Mouse (Mus musculus) layer of hippocampus, adult 2 months (tissue): ENCODE measurements at regions not wholly inside any gene's neighbourhood (a gene's known extent, or its start where the extent isn't known, plus 50 kb on each side); places are given as distances from the start of the nearest gene placed in this dataset.
A peak's percentile ranks its signal among the peaks of the same experiment; 100 is the strongest.

Experiments
- DNase-seq, 2 experiments: peaks; one replicate each; pipeline ENCODE4 v3.0.0; 2022; ENCODE audit warnings: low spot score in 2 of 2
- H3K27ac ChIP-seq: fragments of 200-600 bp; 2 replicates; pipeline ENCODE4 v1.8.1; 2022
- H3K4me3 ChIP-seq: fragments of 200-600 bp; 2 replicates; pipeline ENCODE4 v1.8.1; 2022; ENCODE audit warnings: mild to moderate bottlenecking
- CTCF ChIP-seq: fragments of 200-600 bp; conservative IDR thresholded peaks from 2 replicates; pipeline ENCODE4 v1.8.1; 2022; ENCODE audit warnings: antibody characterized with exemption, mild to moderate bottlenecking, moderate library complexity

GRCm38 (mm10) chr2:28287210-28287860 is 94.5 kb downstream of the Olfm1 start:
- H3K27ac ChIP-seq, result no peak overlapping the region
- no peak overlapping the region for H3K4me3 ChIP-seq
- no peak for DNase-seq
- TF ChIP-seq CTCF, result peak; percentile 57

- Histone ChIP-seq H3K4me3 (no peak overlapping the region), H3K27ac (peak overlapping the region; percentile 32; the same call in 1 of the 2 replicates)
- DNase-seq, result no peak
- no peak for TF ChIP-seq CTCF
Observed at GRCm38 (mm10) chr2:28289339-28289738, 96.5 kb downstream of the Olfm1 start.

GRCm38 (mm10) chr2:28289860-28290471 is 97.2 kb downstream of the Olfm1 start:
- no peak overlapping the region for H3K4me3 ChIP-seq
- peak in 1 of 2 experiments; percentile 38 for DNase-seq
- peak; percentile 69 for TF ChIP-seq CTCF
- H3K27ac ChIP-seq, result peak overlapping the region; percentile 32; the same call in 1 of the 2 replicates

- no peak for TF ChIP-seq CTCF
- DNase-seq, result no peak
- no peak overlapping the region for H3K27ac ChIP-seq
- H3K4me3 ChIP-seq, result no peak overlapping the region
Observed at GRCm38 (mm10) chr2:28294509-28294908, 101.7 kb downstream of the Olfm1 start.

GRCm38 (mm10) chr2:28296183-28296582 is 103.4 kb downstream of the Olfm1 start:
- TF ChIP-seq CTCF, result no peak
- Histone ChIP-seq H3K27ac (peak overlapping the region; percentile 82), H3K4me3 (no peak overlapping the region)
- no peak for DNase-seq

GRCm38 (mm10) chr2:28298738-28299137 is 105.9 kb downstream of the Olfm1 start:
- peak overlapping the region; percentile 70 for H3K27ac ChIP-seq
- no peak for TF ChIP-seq CTCF
- no peak overlapping the region for H3K4me3 ChIP-seq
- DNase-seq, result no peak

- no peak for DNase-seq
- TF ChIP-seq CTCF, result no peak
- H3K27ac ChIP-seq, result peak overlapping the region; percentile 64
- H3K4me3 ChIP-seq, result no peak overlapping the region
Observed at GRCm38 (mm10) chr2:28299346-28299745, 106.6 kb downstream of the Olfm1 start.

GRCm38 (mm10) chr2:28301313-28301712 is 108.5 kb downstream of the Olfm1 start:
- no peak for TF ChIP-seq CTCF
- Histone ChIP-seq H3K27ac (0 out of 2 replicates have a peak overlapping the region, but pooled peaks have one; percentile 28), H3K4me3 (no peak overlapping the region)
- no peak for DNase-seq

GRCm38 (mm10) chr2:28303936-28304335 is 111.1 kb downstream of the Olfm1 start:
- no peak for TF ChIP-seq CTCF
- no peak for DNase-seq
- Histone ChIP-seq H3K27ac (peak overlapping the region; percentile 23; the same call in 1 of the 2 replicates), H3K4me3 (no peak overlapping the region)

GRCm38 (mm10) chr2:28304712-28305111 is 111.9 kb downstream of the Olfm1 start:
- H3K4me3 ChIP-seq, result no peak overlapping the region
- H3K27ac ChIP-seq, result peak overlapping the region; percentile 39; the same call in 1 of the 2 replicates
- peak; percentile 41 to 55 for DNase-seq
- peak; percentile 88 for TF ChIP-seq CTCF

- TF ChIP-seq CTCF, result no peak
- H3K4me3 ChIP-seq, result no peak overlapping the region
- no peak overlapping the region for H3K27ac ChIP-seq
- DNase-seq, result no peak
Observed at GRCm38 (mm10) chr2:28309122-28309521, 116.3 kb downstream of the Olfm1 start.

GRCm38 (mm10) chr2:28312212-28312611 is 119.4 kb downstream of the Olfm1 start:
- DNase-seq, result no peak

GRCm38 (mm10) chr2:28325502-28325901 is 121.1 kb upstream of the Ppp1r26 start:
- no peak for DNase-seq
- TF ChIP-seq CTCF, result no peak
- Histone ChIP-seq H3K4me3 (no peak overlapping the region), H3K27ac (no peak overlapping the region)

More at GRCm38 (mm10) chr2:28312212-28312611, 119.4 kb downstream of the Olfm1 start:
- Histone ChIP-seq H3K4me3 (no peak overlapping the region), H3K27ac (no peak overlapping the region)
- no peak for TF ChIP-seq CTCF

- no peak for TF ChIP-seq CTCF
- peak overlapping the region; percentile 53 for H3K27ac ChIP-seq
Observed at GRCm38 (mm10) chr2:28326056-28326455, 120.5 kb upstream of the Ppp1r26 start.

More at GRCm38 (mm10) chr2:28326056-28326455, 120.5 kb upstream of the Ppp1r26 start:
- DNase-seq, result no peak
- no peak overlapping the region for H3K4me3 ChIP-seq
